Mouse (Mus musculus) layer of hippocampus, adult 8-10 months (tissue): ENCODE measurements around the gene Brca1. TPM values are rescaled to one million over a fixed set of nuclear protein-coding genes. Genes with fewer than 3 reads are reported as not detected.
"Not testable (repeated sequence)": the region's sequence is repeated elsewhere in the genome, so short reads cannot be mapped to it uniquely, and the experiment has no call there.

Source experiments
- DNase-seq, 2 experiments: peaks; one replicate each; pipeline ENCODE4 v3.0.0; 2022; ENCODE audit warnings: low spot score in 2 of 2
- total RNA-seq, 4 experiments: library from RNA; stranded (reverse); gene quantifications; 2 replicates each; pipeline ENCODE4 v1.2.4; 2022

Brca1 gene
- total RNA-seq, 4 experiments from 2014 or later: 0.83 to 2.0 (median 1.4) TPM

- DNase-seq: no peak
Measured at GRCm38 (mm10) chr11:101471926-101472325, 79.8 kb downstream of the Brca1 start.

- no peak for DNase-seq
Measured at GRCm38 (mm10) chr11:101470206-101470605, 81.5 kb downstream of the Brca1 start.

GRCm38 (mm10) chr11:101469155-101469554 is 82.6 kb downstream of the Brca1 start:
- no peak for DNase-seq

GRCm38 (mm10) chr11:101468731-101469130 is 83.0 kb downstream of the Brca1 start:
- no peak for DNase-seq

- no peak for DNase-seq
Measured at GRCm38 (mm10) chr11:101468263-101468688, 83.5 kb downstream of the Brca1 start.

- DNase-seq: peak; percentile 61 to 65
Measured at GRCm38 (mm10) chr11:101467477-101468262, 84.1 kb downstream of the Brca1 start.

- DNase-seq: not testable (repeated sequence)
Measured at GRCm38 (mm10) chr11:101466552-101466950, 85.2 kb downstream of the Brca1 start.

- DNase-seq: no peak
Measured at GRCm38 (mm10) chr11:101465869-101466551, 85.7 kb downstream of the Brca1 start, which contains the start of gene Vat1. Gene Vat1, minus strand, starts transcription at chr11:101466230.

GRCm38 (mm10) chr11:101465101-101465868 is 86.5 kb downstream of the Brca1 start:
- no peak for DNase-seq

GRCm38 (mm10) chr11:101464211-101465100 is 87.3 kb downstream of the Brca1 start, which contains the start of gene Rnd2:
Gene Rnd2, plus strand, starts transcription at chr11:101464999.
- DNase-seq: no peak

GRCm38 (mm10) chr11:101462583-101463440 is 88.9 kb downstream of the Brca1 start:
- no peak for DNase-seq

- no peak for DNase-seq
Measured at GRCm38 (mm10) chr11:101462141-101462540, 89.6 kb downstream of the Brca1 start.

- DNase-seq: no peak
Measured at GRCm38 (mm10) chr11:101460321-101460720, 91.4 kb downstream of the Brca1 start.

- no peak for DNase-seq
Measured at GRCm38 (mm10) chr11:101459716-101460115, 92.0 kb downstream of the Brca1 start.

GRCm38 (mm10) chr11:101458217-101458616 is 93.5 kb downstream of the Brca1 start:
- DNase-seq: no peak

GRCm38 (mm10) chr11:101457631-101458030 is 94.1 kb downstream of the Brca1 start:
- DNase-seq: no peak

- no peak for DNase-seq
Measured at GRCm38 (mm10) chr11:101455627-101456026, 96.1 kb downstream of the Brca1 start.

GRCm38 (mm10) chr11:101454702-101455101 is 97.1 kb downstream of the Brca1 start:
- DNase-seq: no peak

GRCm38 (mm10) chr11:101452093-101452774 is 99.5 kb downstream of the Brca1 start:
- no peak for DNase-seq
